Mouse (Mus musculus) intestine, embryonic 15.5 days (tissue): ENCODE data around the gene 4931400O07Rik. TPM values are rescaled to one million over a fixed set of nuclear protein-coding genes. Genes with fewer than 3 reads are reported as not detected.

Experiments
- ATAC-seq: fragments of 200-750 bp; cut with Nextera tagmentation; 2 replicates; pipeline ENCODE4 v1.8.0; 2017; ENCODE audit warnings: moderate TSS enrichment, moderate library complexity
- H3K27ac ChIP-seq: fragments of 300-500 bp; sonication (generic); 2 replicates; pipeline ENCODE4 v1.5.1; 2015; ENCODE audit warnings: mild to moderate bottlenecking, inconsistent platforms
- H3K27me3 ChIP-seq: fragments of 300-500 bp; sonication (generic); replicated peaks from 2 replicates; pipeline ENCODE4 v1.6.1; 2015; ENCODE audit warnings: inconsistent platforms
- H3K36me3 ChIP-seq: fragments of 300-500 bp; sonication (generic); 2 replicates; pipeline ENCODE4 v1.6.1; 2015; ENCODE audit warnings: inconsistent platforms
- H3K4me1 ChIP-seq: fragments of 300-500 bp; sonication (generic); replicated peaks from 2 replicates; pipeline ENCODE4 v1.6.1; 2015; ENCODE audit warnings: inconsistent platforms
- H3K4me2 ChIP-seq: fragments of 300-500 bp; sonication (generic); replicated peaks from 2 replicates; pipeline ENCODE4 v1.6.1; 2015; ENCODE audit warnings: mild to moderate bottlenecking, inconsistent platforms
- H3K4me3 ChIP-seq: fragments of 300-500 bp; sonication (generic); replicated peaks from 2 replicates; pipeline ENCODE4 v1.5.1; 2015; ENCODE audit warnings: inconsistent platforms
- H3K9ac ChIP-seq: fragments of 300-500 bp; sonication (generic); 2 replicates; pipeline ENCODE4 v1.6.1; 2015; ENCODE audit warnings: inconsistent platforms
- H3K9me3 ChIP-seq: fragments of 300-500 bp; sonication (generic); 2 replicates; pipeline ENCODE4 v1.6.1; 2016; ENCODE audit warnings: inconsistent platforms
- WGBS: fragments of 180-500 bp; shearing (Covaris S2); methylation state at CpG from one replicate; pipeline ENCODE4 v1.1.7; 2015; 5-methylcytosine and 5-hydroxymethylcytosine counted together
- polyA plus RNA-seq: library from polyadenylated mRNA; unstranded; fragments of >200 nt; fragmentation: Nextera tagmentation; extraction: Ambion mirVana; gene quantifications from 2 replicates; pipeline ENCODE4 v1.2.1, GENCODE M21; 2015

Gene 4931400O07Rik
- not detected in 2 replicates for polyA plus RNA-seq

- Histone ChIP-seq H3K27me3 (no peaks in the 10 kb centered on the region), H3K27ac (no peak within 1 kb of the TSS), H3K9ac (no peak within 1 kb of the TSS), H3K4me1 (no peaks in the 10 kb centered on the region), H3K4me3 (no peak within 1 kb of the TSS), H3K36me3 (no peaks in the 10 kb centered on the region), H3K4me2 (no peak within 1 kb of the TSS), H3K9me3 (no peaks in the 10 kb centered on the region)
- whole genome bisulfite sequencing: 85% methylated on average over 2 of the region's 2 CpGs
- ATAC-seq: no peak
Observed at GRCm38 (mm10) chrX:62467691-62468090, at the start of gene 4931400O07Rik. Gene 4931400O07Rik, plus strand, starts transcription at chrX:62467991.

Other genes with a start within 250 kb of the 4931400O07Rik start
- 0.14 and 0.19 TPM in 2 replicates for gene 4933402E13Rik, start 184.5 kb upstream of the 4931400O07Rik start, polyA plus RNA-seq